Mouse (Mus musculus) heart, embryonic 10.5 days (tissue): ENCODE data around the gene Trpv2. TPM values are rescaled to one million over a fixed set of nuclear protein-coding genes. Genes with fewer than 3 reads are reported as not detected.

Experiments
- DNase-seq: peaks from one replicate; pipeline ENCODE4 v3.0.0-alpha.2; 2017; ENCODE audit warnings: low spot score
- H3K27ac ChIP-seq: fragments of 300-500 bp; sonication (generic); 2 replicates; pipeline ENCODE4 v1.5.1; 2016; ENCODE audit warnings: mild to moderate bottlenecking
- H3K27me3 ChIP-seq: fragments of 300-500 bp; sonication (generic); 2 replicates; pipeline ENCODE4 v1.6.1; 2016; ENCODE audit warnings: mild to moderate bottlenecking; ENCODE audit not compliant: poor library complexity, insufficient read depth, severe bottlenecking
- H3K36me3 ChIP-seq: fragments of 300-500 bp; sonication (generic); 2 replicates; pipeline ENCODE4 v1.6.1; 2016; ENCODE audit warnings: mild to moderate bottlenecking, moderate library complexity
- H3K4me1 ChIP-seq: fragments of 300-500 bp; sonication (generic); 2 replicates; pipeline ENCODE4 v1.6.1; 2016; ENCODE audit warnings: mild to moderate bottlenecking
- H3K4me3 ChIP-seq: fragments of 300-500 bp; sonication (generic); 2 replicates; pipeline ENCODE4 v1.5.1; 2016; ENCODE audit warnings: mild to moderate bottlenecking, moderate library complexity
- H3K9me3 ChIP-seq: fragments of 300-500 bp; sonication (generic); 2 replicates; pipeline ENCODE4 v1.6.1; 2016; ENCODE audit warnings: mild to moderate bottlenecking, moderate library complexity
- WGBS: fragments of 180-500 bp; shearing (Covaris S2); methylation state at CpG from one replicate; pipeline ENCODE4 v1.1.7; 2016; 5-methylcytosine and 5-hydroxymethylcytosine counted together
- polyA plus RNA-seq: library from polyadenylated mRNA; unstranded; fragments of >200 nt; fragmentation: Nextera tagmentation; extraction: Ambion mirVana; gene quantifications from 2 replicates; pipeline ENCODE4 v1.2.1, GENCODE M21; 2016

The Trpv2 gene
- polyA plus RNA-seq, 1 experiment from 2014 or later = 4.2 TPM

DNA sequence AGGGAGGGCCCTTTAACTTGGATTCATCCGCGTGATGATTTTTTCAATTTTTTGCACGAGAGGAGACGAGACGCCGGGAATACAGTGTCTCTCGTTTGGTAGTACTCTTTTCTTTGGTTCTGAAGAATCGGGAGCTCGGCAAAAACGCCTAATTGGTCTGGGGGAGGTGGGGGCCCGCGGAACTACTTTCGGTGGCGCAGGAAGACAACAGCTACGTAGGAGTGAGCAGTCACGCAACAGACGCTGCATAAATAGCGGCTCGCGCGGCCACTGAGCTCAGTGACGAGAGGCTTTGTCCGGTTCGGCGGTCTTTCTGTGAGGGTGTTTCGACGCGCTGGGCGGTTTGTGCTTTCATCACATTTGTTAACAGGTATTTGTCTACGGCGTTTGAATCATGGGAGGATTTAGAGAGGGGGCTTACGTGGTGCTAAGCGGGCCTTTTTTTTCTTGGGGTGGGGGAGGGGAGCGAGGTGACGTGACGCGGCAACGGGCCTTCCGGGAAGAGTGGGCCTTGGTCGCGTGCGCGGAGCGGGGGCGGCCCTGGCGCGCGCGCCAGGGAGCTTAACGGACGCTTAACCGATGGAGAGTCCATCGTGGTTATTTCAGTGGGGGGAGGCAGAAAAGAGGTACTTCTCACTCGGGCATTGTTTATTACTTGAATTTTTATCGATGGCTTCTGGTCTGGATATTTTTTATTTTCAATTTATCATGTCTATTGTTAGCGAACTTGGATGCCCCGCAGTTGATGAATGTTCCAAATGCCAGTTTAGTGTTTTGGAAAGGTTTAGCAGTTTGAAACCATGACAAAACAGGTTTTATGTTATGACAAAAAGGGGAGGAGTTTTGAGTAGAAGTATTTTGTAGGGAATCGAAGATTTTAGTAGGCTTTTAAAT is 22.8 kb upstream of the Trpv2 start:
- DNase-seq = peak; percentile 95
- no peaks in the 10 kb centered on the region for H3K9me3 ChIP-seq
- H3K27me3 ChIP-seq = no peaks in the 10 kb centered on the region
- H3K27ac ChIP-seq = peak overlapping the region; percentile 100
- H3K4me1 ChIP-seq = peaks cover 22% of the 10 kb centered on the region
- H3K4me3 ChIP-seq = peak overlapping the region; percentile 85
- H3K36me3 ChIP-seq = peaks cover 26% of the 10 kb centered on the region
- under 1% methylated on average over 58 of the region's 58 CpGs for WGBS

DNA sequence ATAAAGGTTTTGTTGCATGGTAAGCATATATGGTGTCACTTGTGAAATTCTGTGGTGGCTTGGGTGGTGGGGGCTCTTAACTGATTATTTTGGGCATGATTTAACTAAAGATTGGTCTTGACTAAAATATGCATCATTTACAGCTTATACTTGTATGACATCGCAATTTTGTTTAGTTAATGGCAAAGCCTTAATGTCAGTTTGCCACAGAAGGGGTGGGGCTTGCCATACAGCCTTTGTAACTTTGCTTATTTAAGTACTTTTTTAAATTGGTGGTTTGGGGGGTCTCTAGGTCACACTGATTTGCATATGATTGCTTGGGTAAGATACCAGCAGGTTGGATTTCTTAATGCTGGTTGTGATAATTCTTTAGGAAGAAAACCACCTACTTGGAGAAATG is 21.1 kb upstream of the Trpv2 start:
- DNase-seq = no peak
- Histone ChIP-seq H3K27me3 (no peaks in the 10 kb centered on the region), H3K9me3 (no peaks in the 10 kb centered on the region), H3K27ac (no peak overlapping the region), H3K4me1 (peaks cover 22% of the 10 kb centered on the region), H3K4me3 (peak overlapping the region; percentile 59), H3K36me3 (peaks cover 26% of the 10 kb centered on the region)
- WGBS = 44% methylated on average over 1 of the region's 1 CpGs

DNA sequence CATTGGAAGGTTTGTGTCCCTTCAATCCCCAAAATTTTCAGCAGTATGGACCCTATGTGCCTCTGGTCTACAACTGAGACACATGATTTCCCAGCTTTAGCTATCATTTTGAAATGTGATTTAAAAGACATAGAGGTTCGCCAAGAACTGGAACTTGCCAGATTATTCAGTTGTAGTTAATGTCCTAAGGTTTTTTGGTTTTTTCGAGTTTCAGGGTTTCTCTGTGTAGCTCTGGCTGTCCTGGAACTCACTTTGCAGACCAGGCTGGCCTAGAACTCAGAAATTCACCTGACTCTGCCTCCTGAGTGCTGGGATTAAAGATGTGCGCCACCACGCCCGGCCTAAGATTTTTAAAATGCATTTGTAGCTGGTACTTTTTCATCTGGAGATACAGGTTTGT is 20.7 kb upstream of the Trpv2 start:
- Histone ChIP-seq H3K27ac (no peak overlapping the region), H3K4me1 (peaks cover 22% of the 10 kb centered on the region), H3K27me3 (no peaks in the 10 kb centered on the region), H3K36me3 (peaks cover 26% of the 10 kb centered on the region), H3K9me3 (no peaks in the 10 kb centered on the region), H3K4me3 (peak overlapping the region; percentile 59)
- WGBS = 82% methylated on average over 5 of the region's 5 CpGs
- DNase-seq = no peak

DNA sequence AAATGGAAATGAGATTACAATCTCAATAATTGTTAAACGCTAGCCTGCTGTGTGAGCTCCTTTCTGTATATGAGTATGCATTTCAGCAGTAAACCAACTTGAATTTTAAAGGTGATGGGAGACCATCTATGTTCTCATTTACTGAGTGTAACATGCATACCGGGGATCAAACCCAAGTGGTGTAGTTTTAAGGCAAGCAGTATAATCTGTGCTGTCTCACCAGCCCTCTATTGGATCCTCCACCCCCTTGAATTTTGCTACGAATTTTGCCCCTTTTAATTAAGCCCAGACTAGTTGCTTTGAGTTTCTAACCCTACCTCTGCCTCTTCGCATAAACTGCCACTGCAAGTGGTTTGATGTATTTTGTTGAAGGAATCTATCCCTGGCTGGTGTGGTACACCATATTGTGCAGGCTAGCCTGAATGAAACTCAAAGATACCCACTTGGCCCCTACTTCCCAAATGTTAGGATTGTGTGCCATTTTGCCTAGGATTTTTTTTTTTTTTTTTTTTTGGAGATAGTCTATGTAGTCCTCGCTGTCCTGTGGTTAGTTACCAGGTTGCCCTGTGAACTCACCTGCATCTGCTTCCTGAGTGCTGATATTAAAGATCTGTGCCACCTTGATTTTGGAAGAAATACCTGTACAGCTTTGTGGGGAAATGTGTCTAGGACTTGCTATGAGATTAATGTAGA is 20.0 kb upstream of the Trpv2 start:
- peaks cover 25% of the 10 kb centered on the region for H3K4me1 ChIP-seq
- DNase-seq = no peak
- peak overlapping the region; percentile 59 for H3K4me3 ChIP-seq
- no peaks in the 10 kb centered on the region for H3K9me3 ChIP-seq
- H3K27ac ChIP-seq = no peak overlapping the region
- peaks cover 26% of the 10 kb centered on the region for H3K36me3 ChIP-seq
- H3K27me3 ChIP-seq = no peaks in the 10 kb centered on the region
- WGBS = 80% methylated on average over 5 of the region's 5 CpGs

DNA sequence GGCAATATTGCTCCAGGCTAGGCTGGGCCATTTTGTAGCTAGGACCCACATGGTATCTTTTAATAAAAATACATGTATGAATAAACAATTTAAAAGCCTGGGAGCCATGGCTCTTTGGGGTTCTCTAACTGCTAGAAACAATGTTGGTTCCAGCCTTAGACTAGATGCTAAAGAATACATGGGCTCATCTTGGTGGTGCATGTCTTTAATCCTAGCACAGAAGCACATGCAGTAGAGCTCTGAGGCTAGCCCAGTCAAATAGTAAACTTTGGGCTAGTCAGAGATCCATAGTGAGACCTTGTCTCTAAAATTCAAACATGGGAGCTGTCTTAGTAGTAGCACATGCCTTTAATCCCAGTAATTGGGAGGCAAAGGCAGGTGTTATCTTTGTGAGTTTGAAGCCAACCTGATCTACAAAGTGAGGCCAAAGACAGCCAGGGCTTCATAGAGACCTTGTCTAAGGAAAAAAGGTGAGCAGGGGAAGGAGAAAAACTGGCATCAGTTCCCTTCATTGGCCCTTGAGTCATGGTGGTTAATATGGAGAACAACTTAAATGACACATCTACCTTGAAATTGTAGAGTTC is 19.3 kb upstream of the Trpv2 start:
- Histone ChIP-seq H3K27me3 (no peaks in the 10 kb centered on the region), H3K9me3 (no peaks in the 10 kb centered on the region), H3K36me3 (peaks cover 26% of the 10 kb centered on the region), H3K4me1 (peaks cover 22% of the 10 kb centered on the region), H3K27ac (no peak overlapping the region), H3K4me3 (0 out of 2 replicates have a peak overlapping the region, but pooled peaks have one; percentile 59)
- no peak for DNase-seq

DNA sequence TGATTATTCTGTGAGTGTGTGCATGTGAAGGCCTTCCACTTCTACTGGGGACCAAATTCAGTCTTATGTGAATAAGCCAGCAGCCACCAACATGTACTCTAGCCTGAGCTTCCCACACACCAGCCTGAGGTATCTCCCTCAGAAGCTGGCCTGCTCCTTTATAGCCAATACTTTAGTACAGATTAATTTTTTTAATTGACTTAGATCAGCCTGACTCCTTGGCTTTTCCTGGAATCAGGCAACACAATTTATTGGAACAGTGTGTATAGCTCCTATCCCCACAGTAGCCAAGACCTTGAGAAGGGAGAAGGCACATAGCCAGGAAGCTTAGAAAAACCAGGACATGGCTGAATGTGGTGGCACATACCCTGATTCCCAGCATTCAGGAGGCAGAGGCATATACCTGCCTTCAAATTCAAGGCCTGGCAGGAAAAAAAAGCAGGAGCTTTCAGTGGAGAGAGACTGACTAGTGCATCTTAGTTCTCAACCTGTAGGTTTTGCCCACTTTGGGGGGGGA is 18.3 kb upstream of the Trpv2 start:
- DNase-seq = no peak
- Histone ChIP-seq H3K4me3 (no peak overlapping the region), H3K4me1 (peaks cover 26% of the 10 kb centered on the region)

DNA sequence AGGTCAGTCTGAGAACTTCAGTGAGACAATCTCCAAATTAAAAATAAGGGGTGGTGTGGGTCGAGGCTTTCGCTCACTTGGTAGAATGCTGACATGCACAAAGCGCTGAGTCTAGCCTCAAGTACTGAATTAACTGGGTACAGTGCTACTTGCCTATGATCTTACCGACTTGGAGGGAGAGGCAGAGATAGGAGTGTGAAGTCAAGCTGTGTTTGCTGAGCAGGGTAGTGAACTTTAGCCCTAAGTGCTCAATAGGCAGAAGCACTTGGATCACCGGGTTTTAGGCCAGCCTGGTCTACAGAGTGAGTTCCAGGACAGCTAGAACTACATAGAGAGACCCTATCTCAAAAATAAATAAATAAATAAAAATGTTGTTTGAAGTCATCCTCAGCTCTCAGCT is 17.1 kb upstream of the Trpv2 start:
- Histone ChIP-seq H3K4me3 (no peak overlapping the region), H3K36me3 (peaks cover 26% of the 10 kb centered on the region), H3K27me3 (0 out of 2 replicates have a peak, but pooled peaks cover 7% of the 10 kb centered on the region), H3K4me1 (peaks cover 26% of the 10 kb centered on the region), H3K27ac (no peak overlapping the region), H3K9me3 (no peaks in the 10 kb centered on the region)
- 65% methylated on average over 5 of the region's 5 CpGs for WGBS
- DNase-seq = no peak

More for the DNA sequence above, 18.3 kb upstream of the Trpv2 start:
- Histone ChIP-seq H3K9me3 (no peaks in the 10 kb centered on the region), H3K36me3 (peaks cover 26% of the 10 kb centered on the region), H3K27ac (no peak overlapping the region), H3K27me3 (no peaks in the 10 kb centered on the region)

DNA sequence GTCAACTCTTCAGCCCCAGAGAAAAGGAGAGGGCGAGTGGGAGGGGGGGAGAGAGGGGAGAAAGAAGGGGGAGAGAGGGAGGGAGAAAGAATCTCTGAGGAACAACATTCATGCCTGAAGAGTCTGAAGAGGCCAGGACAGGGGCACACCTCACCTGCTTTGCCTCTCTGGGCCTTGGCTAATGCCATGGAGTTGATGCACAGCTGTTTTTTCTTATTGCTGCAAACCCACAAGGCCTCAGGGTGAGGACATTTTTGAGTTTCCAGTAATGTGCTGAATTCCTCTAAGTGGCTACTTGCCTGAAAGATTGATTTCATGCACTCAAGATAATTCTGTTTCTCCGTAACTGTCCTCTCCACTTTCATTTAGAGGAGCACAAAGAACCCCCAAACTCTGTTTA is 16.1 kb upstream of the Trpv2 start:
- Histone ChIP-seq H3K4me1 (peaks cover 26% of the 10 kb centered on the region), H3K27ac (no peak overlapping the region), H3K36me3 (peaks cover 24% of the 10 kb centered on the region), H3K27me3 (0 out of 2 replicates have a peak, but pooled peaks cover 7% of the 10 kb centered on the region), H3K4me3 (no peak overlapping the region), H3K9me3 (no peaks in the 10 kb centered on the region)
- WGBS = 60% methylated on average over 2 of the region's 2 CpGs
- DNase-seq = no peak

DNA sequence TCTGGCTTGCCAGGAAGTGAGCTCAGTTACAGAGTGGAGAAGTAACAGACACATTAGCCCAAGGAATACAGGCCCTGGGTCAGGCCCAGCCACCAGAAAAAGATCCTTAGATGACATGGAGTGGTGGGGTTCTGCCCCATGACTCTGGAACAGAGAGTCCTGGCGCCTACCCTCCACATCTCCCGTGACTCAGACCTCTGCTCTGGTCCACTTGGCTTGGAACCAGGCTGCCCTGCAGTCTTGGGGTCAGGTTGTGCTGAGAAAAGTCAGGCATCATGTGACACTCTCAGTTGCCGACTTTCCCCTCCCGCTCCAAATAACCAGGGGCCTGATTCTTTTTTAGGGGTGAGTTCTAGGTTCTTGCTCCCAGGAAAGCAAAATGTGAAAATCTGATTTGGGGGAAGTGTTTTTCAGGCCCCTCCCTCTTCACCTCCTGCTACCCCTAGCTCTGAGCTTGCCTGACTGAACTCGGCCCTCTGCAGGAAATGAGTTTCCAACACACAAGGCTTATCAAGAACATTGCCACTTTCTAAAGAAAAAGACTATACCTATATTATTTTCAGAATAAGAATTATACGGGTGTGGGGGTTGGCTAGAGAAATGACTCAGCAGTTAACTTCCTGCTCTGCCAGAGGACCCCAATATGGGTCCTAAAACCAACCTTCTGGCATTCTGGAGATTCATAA is 15.2 kb upstream of the Trpv2 start:
- no peak overlapping the region for H3K27ac ChIP-seq
- WGBS = 54% methylated on average over 6 of the region's 6 CpGs
- peaks cover 17% of the 10 kb centered on the region for H3K4me1 ChIP-seq
- peaks cover 14% of the 10 kb centered on the region; the same call in 1 of the 2 replicates for H3K36me3 ChIP-seq
- DNase-seq = no peak
- H3K4me3 ChIP-seq = no peak overlapping the region
- no peaks in the 10 kb centered on the region for H3K9me3 ChIP-seq
- H3K27me3 ChIP-seq = 0 out of 2 replicates have a peak, but pooled peaks cover 7% of the 10 kb centered on the region

DNA sequence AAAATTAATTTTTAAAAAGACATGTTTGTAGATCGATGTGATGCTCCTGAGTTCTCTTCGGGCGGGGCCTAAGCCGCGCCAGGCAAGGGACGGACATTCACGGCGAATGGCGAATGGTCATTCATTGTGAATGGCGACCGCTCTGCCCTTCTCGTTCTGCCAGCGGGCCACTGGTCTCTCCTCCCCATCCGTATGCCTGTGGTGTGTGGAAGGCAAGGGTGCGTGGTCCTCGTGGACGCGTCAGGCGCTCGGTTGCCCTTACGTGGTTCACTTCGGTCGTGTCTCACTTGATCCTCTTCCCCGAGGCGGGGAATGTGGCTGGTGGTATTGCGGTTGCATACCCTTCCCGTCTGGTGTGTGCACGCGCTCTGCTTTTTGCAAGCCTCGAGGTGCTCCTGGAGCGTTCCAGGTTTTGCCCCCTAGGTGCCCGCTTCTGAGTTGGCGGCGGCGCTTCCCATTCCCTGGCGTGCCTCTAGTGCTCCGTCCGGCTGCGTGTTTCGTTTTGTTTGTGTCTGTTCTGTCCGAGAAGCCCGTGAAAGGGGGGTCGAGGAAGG is 13.7 kb upstream of the Trpv2 start:
- H3K4me3 ChIP-seq = peak overlapping the region; percentile 56
- peaks cover 8% of the 10 kb centered on the region for H3K4me1 ChIP-seq
- 0 out of 2 replicates have a peak, but pooled peaks cover 7% of the 10 kb centered on the region for H3K27me3 ChIP-seq
- no peak for DNase-seq
- H3K36me3 ChIP-seq = 0 out of 2 replicates have a peak, but pooled peaks cover under 1% of the 10 kb centered on the region
- peak overlapping the region; percentile 62; the same call in 1 of the 2 replicates for H3K27ac ChIP-seq
- 24% methylated on average over 43 of the region's 43 CpGs for WGBS
- no peaks in the 10 kb centered on the region for H3K9me3 ChIP-seq

DNA sequence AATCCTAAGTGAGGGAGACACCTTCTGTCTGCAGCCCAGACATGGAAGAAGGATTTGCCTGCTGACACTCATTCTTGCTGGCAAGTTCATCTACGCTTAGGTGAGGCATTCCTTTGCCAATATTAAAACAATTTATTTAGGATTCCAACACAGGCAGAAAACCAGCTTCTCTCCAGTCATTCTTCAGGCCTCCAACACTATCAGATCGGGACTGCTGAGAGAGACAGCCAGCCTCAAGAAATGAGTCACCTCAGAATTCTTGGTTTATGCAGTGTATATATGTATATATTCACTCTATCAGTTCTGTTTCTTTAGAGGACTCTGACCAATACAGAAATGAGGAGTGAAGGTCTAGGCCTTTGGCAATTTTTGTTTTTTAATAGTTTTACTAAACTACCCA is 10.7 kb upstream of the Trpv2 start:
- Histone ChIP-seq H3K4me1 (peaks cover 17% of the 10 kb centered on the region), H3K36me3 (no peaks in the 10 kb centered on the region), H3K27me3 (0 out of 2 replicates have a peak, but pooled peaks cover 7% of the 10 kb centered on the region), H3K9me3 (no peaks in the 10 kb centered on the region), H3K27ac (no peak overlapping the region), H3K4me3 (no peak overlapping the region)
- 85% methylated on average over 2 of the region's 2 CpGs for WGBS
- DNase-seq = no peak

DNA sequence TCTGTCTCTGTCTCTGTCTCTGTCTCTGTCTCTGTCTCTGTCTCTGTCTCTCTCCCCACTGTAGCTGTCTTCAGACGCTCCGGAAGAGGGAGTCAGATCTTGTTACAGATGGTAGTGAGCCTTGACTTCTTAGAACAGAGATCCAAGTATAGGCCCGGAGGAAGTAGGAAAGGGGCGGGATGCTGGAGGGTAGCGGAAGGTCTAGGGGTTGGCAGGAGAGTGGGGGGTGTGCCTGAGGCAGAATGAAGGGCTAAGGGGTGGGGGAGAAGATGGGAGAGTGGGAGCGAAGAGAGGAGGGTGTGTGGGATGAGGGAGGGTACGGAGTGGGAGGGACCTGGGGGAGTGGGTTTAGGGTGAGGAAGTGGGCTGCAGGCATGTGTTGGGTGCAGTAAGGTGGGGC is 8.5 kb upstream of the Trpv2 start:
- Histone ChIP-seq H3K4me3 (no peak overlapping the region), H3K27me3 (0 out of 2 replicates have a peak, but pooled peaks cover 7% of the 10 kb centered on the region), H3K27ac (no peak overlapping the region), H3K9me3 (no peaks in the 10 kb centered on the region), H3K36me3 (no peaks in the 10 kb centered on the region), H3K4me1 (peaks cover 10% of the 10 kb centered on the region; the same call in 1 of the 2 replicates)
- WGBS = 61% methylated on average over 7 of the region's 7 CpGs
- no peak for DNase-seq
